Mouse (Mus musculus) liver, postnatal 0 days (tissue): ENCODE measurements at regions not wholly inside any gene's neighbourhood (a gene's known extent, or its start where the extent isn't known, plus 50 kb on each side); places are given as distances from the start of the nearest gene placed in this dataset.

Experiments used
- CTCF ChIP-seq: sonication (generic); IDR thresholded peaks from 2 replicates; pipeline ENCODE4 v1.5.1; 2016; ENCODE audit warnings: antibody characterized with exemption, low read depth
- EP300 ChIP-seq: IDR thresholded peaks from 2 replicates; pipeline ENCODE4 v1.6.1; 2016; ENCODE audit warnings: antibody characterized with exemption, low read depth, mild to moderate bottlenecking

DNA sequence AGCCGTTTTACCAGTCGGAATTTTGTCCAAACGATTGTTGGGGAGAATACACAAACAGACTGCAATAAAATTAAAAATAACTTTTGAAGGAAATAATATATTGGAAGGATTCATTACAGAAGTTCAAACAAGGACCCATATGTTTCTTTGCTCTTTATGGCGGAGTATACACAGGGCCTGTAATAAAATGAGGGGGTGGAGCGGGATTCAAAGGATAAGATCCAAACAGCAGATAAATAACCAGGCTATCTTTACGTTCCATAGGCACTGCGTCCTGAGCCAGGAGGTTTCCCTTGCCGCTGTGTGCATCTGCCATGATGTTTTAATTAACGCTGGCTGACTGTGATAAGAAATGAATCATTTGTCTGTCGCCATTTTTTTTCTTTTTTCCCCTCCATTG is 490.6 kb upstream of the Sall1 start:
- TF ChIP-seq CTCF (no peak), EP300 (no peak)
